Mouse (Mus musculus): ENCODE results near the gene Scml4.

The Scml4 gene

DNA sequence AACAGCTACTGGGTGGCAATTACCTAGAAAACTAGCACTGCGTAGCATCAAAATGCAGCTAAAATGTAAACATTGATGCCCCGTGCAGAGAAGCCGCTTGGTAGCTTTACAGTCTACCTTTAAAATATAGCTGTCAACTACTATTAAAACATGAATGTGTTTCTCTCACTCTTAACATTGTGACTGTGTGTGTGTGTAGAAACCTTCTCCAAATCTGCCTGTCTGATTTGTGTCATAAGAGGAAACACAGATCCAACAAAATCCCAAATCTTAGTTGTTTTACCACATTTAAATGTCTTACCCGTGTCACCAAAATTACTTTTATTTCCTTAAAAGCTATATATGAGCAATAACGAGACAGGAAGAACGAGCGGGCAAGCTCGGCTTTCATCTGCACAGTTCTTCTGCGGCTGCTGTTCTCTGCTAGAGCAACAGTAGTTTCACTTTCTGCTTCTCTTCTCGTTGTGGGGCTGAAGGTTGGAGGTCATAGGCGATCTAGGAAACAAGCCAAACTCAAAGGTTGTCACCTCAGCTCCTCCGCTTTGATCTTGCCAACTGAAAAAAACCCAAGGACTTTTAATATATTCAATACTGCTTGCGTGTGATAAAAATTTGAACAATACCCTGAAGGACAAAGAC is 2.1 kb downstream of the Scml4 start:
- no peak for DNase-seq

DNA sequence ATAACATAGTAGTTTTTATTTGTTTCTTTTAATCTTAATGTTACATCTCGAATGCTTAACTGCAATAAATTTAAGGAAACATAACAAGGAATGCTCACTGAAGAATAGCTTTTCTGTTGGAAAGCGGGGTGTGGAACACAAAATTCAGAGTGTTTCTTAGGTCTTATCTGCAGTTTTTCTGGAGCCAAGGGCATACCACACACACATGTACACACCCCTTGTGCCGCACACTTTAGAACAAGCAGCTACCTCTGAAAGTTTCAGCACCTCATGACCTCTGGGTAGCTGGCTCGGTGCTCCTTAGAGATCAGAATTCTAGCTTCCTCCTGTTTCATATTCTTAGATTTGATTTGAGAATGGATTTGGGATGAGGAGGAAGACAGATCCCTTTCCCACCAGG is 2.6 kb downstream of the Scml4 start:
- no peak for DNase-seq

DNA sequence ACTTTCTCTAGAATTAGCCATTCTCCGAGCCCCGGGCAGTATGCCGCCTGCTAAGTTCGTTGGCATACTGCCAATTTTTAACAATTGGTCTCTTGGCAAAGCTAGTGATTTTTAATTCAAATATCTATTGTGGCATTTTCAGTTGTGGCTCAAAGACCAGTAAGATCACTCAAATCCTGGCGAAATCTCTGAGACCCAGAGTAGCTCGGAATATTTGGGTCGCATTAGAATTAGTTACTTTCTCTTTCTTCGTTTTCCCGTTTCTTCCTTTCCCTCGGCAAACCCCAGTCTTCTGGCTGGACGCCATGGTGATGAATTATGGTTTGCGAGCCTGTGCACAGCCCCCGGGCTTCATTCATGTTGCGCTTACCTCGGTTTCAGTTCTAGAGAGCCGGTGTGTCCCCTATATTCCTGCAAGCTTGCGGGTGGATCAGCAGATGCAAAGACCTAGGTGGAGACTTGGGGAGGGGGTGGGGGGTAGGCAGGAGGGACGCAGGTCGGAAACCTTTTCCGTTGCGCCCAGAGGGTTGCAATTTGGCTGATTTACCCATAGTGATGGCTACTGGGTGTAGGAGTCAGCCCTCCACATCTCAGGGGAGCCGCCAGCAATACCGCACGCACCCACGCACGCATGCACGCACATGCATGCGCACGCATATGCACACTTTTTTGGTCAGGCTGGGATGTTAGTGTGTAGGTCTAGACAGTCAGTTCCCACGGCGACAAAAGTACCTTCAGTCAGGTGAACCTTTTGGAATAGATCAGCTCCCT is 3.6 kb downstream of the Scml4 start:
- peak; percentile 67 to 75 for DNase-seq

DNA sequence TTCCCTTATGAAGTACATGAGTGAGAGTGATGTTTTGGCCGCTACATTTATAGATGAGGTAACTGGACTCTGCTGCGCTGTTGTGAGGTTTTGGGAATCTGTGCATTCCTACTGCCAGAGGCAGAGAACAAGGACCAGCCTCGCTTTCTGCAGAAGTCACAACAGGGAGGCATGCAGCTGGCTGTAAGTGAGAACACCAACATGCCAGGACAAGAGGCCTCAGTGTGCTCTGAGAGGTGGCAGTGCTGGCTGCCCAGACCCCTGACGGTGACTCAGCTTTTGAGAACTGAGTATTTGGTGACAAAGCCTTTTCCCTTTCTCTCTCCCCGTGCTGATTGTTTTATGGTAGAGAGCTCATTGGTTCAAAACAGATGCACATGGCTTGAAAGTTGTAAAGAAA is 4.5 kb downstream of the Scml4 start:
- no peak for DNase-seq

DNA sequence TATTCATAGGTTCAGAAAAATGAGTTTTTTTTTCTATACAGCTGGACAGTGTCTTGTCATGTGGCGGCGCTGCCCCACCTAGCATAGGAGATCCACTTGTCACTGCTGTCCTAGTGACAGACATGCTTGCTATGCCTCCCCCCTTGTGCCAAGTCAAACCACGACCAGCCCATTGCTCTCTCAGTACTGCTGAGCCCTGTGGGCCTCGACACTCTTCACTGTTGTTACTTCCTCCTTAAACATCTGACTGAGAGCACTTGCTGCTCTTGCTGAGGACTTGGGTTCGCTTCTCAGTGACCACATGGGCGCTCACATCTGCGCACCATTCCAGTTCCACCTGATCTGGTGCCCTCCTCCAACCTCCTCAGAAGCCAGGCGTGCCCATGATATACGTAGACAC is 8.2 kb downstream of the Scml4 start:
- DNase-seq: no peak

DNA sequence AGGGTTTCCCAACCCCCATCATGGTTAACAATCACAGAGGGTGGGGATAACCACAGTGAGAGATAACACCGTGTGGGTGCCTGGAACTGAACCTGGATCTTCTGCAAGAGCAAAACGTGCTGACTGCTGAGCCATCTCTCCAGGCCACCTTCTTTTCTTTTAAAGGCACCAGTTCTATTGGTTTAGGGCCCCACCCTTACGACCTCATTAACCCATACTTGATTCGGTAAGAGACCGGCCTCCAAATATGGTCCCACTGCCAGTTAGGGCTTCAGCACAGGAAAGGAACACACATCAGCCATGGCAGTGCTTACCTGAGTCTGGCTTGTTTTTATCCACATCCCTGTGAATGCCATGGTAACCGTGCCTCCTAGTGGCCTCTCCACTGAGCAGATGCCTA is 9.3 kb downstream of the Scml4 start:
- no peak for DNase-seq

DNA sequence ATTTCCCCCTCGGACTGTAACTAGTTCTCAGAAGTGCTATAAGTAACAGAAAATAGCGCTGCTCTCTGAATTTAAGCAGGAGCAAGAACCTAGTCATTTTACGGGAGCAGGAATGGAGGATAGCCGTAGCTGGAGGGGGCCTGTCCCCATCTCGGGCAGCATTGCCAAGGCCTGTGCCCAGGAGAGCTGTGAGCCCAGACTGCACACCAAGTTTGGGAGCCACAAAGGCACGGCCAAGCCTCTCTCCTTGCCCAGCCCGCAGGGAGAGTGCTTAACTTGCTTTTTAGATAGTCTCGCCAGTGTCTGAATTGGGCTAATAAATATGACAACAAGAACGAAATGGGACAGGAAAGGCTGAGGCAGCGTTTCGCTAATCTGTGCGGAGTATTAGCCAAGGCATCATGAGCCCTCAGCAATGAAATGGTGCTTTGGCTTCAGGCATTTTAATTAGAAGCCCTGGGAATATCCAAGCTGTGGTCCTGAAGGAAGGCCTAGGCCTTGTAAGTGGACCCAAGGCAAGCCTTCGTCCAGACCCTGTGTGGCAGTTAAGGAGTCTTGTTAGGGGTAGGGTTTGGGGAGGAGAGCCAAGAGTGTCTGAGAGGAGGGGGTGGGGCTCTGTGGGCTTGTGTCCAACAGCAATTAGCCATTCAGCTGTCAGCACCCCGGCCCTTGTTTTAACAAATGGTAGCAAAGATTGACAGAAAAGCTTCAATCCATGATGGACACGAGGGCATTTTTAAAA is 12.3 kb downstream of the Scml4 start:
- peak; percentile 49 to 69 for DNase-seq

DNA sequence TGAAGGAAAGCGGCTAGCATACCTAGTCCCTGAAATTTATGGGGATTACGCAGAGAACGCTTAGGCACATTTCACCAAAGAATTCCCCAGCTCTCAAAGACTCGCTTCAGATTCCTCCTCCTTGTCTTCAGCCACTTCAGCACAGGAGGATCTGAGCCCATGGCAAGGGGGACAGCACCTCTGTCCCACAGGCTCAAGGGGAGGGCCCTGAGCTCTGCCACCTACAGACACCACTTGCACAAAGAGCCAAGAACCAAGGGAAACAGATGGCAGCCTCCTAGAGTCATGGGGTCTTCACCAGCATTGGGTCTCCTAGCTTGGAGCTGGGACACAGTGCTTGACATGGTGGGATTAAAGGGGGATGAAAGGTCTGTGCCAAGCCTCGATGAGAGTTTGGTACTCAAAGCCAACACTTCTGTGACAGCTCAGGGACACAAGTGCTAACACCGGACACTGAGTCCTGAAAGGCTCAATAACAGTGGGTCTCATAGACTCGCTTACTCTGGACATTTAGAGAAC is 13.0 kb downstream of the Scml4 start:
- peak in 1 of 2 experiments; percentile 27 for DNase-seq

DNA sequence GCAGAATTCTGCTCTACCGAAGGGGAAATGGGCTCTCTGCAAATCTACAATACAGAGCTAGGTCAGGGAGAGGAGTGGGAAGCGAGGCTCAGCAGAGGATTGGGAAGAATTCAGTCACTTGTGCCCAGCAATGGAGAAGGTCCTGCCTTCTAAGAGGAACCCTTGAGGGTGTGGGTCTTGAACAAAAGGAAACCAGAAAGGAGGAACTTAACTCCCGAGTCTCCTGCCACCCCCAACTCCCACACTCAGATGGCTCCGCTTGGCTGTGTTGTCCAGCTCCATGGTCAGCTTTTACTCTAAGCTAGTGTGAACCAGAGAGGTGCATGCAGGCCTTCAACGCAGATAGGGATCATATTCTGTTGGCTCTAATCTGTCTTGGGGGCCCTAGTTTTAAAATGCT is 16.0 kb downstream of the Scml4 start:
- DNase-seq: no peak

DNA sequence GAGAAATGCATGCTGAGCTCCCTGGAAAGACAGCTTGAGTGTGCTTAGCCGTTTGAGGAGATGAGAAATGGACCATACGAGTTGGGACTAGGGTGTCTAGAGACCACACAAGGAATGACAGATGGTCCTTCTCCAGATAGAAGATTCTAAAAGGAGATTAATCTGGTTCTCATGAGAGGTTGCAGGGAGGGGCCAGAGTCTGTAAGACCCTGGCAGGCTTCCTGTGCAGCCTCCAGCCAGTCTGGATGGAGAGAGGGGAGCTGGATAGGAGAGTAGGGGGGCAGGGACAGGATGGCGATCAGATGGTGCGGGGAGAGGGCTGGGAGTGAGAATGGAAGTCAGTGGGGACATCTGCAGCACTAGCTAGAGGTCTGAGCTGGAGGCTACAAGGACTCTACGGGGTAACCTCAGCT is 19.1 kb downstream of the Scml4 start:
- DNase-seq: no peak

DNA sequence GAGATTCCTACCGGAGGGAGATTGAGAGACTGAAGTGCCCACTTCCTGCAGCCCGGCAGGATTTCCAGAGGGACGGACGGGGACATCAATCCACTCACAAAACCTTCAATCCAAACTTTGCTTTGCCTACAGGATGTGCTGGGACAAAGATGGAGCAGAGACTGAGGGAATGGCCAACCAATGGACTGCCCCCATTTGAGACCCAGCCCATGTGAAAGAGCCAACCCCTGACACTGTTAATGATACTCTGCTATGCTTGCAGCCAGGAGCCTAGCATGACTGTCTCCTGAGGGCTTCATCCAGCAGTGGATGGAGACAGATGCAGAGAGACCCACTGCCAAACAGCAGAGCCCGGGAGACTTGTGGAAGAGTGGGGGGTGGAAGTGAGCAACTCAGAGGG is 19.5 kb downstream of the Scml4 start:
- no peak for DNase-seq

DNA sequence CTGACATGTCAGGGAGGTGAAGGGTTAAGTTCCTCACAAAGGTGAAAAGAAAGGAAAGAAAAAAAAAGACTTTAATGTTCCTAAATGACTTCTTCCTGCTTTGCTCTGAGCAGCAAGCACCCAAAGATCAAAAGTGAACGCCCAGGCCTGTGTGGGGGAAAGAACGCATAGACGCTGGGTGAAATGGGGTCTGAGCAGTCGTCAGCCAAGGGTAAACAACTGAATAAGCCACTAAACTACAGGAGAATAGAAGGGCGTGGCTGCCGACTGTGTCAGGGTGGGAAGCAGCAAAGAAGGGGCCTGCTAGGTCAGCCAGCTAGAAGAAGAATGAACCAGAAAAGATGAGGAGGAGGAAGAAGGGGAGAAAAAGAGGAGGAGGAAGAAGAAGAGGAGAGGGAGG is 26.9 kb downstream of the Scml4 start:
- DNase-seq: no peak

DNA sequence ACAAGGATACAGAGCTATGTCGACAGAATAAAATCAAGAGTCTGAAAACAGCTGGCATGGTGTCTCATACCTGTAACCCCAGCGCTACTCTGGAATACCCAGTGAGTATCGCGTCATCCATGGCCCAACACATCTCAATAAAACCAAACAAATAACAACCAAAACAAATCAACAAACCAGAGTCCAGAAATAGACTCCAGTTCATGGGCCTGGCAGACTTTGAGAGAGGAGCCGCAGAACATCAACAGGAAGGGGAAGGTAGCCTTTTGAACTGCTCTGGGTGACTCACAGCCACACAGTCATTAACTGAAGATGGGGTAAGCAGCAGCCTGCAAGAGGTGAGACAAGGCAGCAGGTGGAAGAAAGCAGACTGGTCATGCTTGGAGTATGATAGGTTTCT is 28.1 kb downstream of the Scml4 start:
- DNase-seq: no peak

DNA sequence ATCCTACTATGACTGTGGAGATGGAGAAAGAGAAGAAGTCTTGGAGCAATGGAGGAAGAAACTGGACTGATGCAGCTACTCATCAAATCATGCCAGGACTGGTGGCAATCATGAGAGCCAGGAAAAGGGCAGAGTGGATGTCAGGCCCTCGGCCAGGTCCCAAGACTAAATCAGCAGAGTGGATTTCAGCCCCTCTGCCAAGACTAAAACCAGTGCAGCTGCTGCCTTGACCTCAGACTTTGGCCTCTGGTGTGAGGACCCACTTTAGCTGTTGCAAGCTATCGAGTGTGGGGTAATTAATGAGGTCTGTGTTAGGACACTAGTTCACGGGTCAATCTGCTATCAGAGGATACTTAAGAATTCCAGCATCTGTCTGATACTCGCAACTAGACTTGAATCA is 30.2 kb downstream of the Scml4 start:
- DNase-seq: no peak

DNA sequence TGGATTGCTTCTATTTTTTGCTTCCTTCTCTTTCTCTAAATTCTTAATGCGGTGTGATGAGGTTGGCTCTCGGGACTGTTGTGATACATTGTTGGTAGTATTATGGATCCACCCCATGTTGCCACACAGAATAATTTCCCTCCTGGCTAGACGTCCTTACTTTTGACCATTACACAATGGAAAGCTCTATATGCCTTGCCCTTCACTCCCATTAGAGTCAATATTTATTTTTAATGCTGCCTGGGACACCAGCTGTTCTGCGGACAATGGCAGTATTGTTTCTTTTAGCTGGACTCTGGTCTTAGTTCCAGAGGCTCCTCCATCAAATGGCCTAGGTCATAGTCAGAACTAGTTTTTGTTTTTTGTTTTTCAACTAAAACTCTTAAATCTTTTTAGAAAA is 32.1 kb downstream of the Scml4 start:
- no peak for DNase-seq

DNA sequence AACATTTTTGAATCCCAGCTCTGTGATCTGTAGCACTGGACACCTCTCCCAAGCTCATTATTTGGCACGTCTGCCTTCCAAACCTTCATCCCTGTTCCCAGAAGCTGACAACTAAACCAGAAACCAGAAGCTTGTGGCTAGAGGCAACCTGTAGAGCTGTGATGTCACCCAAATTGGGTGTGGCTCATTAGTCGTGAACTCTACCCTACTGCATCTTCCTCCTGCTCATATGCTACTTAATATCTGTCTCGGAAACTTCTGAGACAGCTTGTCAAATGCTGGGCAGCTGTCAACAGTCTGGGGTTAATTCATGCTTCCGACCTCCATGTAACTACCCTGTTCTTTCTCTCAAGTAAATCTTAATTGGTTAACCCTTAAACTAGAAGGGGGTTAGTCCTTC is 32.8 kb downstream of the Scml4 start:
- no peak for DNase-seq

DNA sequence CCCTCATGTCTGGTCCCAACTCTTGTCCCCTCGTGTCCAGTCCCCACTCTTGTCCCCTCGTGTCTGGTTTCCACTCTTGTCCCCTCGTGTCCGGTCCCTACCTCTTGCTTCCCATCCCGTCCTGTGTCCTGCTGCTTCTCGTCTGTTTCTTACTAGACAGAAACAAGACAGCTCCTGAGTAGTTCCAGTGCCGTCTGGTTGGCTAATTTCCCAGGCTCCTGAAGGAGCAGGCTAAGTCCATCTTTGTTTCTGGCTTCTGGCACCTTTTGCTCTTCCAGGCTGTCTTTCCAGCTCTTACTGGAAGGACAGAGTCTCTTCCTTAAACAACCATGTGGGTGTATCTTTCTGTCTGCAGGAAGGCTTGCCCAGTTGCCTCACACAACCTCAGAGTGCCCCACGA is 33.7 kb downstream of the Scml4 start:
- DNase-seq: peak in 1 of 2 experiments; percentile 14

DNA sequence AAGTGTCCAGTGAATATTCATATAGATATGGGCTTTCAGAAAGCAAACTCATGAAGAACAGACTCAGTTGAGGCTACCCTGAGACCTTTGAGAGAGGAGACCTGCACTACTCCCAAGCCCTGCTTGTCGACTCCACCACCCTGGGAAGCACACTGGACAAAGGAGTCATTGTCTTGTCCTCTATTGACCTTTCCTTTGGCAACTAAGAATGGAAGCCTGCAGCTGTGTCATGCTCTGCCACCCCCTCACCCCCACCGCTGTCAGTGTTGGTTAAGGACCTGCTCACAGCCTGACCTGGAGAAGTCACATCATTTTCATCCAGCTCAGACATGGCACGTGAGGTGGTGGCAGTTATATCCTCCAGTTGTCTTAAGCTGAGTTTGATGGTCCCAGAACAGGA is 34.1 kb downstream of the Scml4 start:
- DNase-seq: no peak

DNA sequence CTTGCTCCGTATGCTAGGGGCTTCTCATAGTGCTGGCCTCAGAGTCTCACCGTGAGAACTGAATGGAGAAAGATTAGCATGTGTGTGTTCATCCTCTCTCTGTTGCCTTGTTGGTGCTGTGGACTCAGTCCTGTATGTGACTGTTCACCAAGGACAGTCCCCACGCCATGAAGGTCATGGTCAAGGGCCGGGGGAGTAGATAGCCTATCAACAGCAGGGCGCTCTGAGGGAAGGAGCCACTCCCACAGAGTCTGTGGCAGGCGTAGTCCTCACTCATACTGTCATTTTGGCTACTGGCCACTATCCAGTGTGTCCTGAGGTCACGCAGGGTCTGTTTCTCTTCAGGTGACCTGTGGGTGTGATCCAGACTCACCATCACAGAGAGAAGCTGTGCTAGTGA is 34.5 kb downstream of the Scml4 start:
- no peak for DNase-seq

DNA sequence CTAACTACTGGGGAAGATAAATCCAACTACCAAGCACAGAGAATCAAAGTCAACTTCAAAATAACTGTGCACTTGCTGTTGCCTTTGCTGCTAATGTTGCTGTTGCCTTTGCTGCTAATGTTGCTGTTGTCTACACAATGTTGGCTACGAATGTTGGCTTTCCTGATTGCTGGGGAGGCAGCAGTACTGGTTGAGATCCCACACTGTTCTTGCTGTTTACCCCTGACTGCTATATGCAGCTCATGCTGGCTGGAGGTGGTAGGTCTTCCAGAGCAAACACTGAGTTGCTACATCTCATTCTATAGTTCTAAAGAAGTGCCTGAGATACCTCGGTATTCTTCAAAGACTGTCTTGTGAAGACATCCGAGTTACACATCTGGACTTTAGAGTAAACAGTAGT is 36.5 kb downstream of the Scml4 start:
- no peak for DNase-seq

DNA sequence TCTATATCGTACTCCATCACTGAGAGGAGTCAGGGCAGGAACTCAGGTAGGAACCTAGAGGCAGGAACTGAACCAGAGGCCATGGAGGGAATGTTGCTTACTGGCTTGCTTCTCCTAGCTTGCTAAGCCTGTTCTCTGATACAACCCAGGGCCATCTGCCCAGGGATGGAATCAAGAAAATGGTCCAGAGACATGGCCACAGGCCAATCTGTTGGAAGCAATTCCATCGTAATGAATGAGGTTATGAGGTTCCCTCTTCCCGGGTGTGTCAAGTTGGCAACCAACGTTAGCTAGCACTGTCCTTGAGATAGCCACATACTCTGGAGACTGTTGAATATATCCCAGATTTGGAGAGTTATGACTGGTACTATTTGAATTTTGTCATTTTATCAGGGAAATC is 37.0 kb downstream of the Scml4 start:
- peak; percentile 26 to 30 for DNase-seq

DNA sequence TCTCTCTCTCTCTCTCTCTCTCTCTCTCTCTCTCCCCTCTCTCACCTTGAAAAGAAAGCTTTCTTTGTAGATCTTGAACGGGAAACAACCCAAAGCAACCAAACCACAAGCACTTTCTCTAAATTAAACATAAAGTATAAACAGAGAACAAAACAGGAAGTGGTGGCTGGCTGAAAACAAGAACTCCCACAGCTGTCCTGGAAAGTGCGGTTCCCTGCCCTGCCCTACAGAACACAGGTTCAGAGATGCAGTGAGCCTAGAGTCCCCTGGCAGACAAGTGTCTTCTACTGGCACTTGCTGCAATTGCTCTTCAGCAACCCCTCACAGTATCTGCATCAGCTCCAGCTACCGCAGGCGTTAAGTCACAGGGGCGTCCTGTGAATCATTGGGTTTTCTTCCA is 37.5 kb downstream of the Scml4 start:
- DNase-seq: no peak

DNA sequence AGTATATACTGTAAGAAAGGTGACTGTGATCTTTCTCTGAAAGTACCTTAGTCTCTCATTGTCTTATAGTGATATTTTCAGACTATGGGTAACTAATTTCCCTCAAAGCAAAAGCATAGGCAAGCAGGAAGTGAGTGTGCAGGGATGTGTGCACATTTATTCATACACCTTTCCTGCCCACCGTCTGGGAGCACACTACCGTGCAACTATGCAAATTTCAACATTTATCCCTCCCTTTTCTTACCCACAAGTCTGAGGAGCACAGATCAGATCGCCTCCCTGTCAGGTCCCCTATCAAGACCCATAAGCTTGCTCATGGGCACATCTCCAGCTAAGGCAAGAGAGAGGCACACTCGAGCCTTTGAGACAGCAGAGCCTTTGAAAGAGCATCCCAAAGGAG is 41.2 kb downstream of the Scml4 start:
- no peak for DNase-seq

DNA sequence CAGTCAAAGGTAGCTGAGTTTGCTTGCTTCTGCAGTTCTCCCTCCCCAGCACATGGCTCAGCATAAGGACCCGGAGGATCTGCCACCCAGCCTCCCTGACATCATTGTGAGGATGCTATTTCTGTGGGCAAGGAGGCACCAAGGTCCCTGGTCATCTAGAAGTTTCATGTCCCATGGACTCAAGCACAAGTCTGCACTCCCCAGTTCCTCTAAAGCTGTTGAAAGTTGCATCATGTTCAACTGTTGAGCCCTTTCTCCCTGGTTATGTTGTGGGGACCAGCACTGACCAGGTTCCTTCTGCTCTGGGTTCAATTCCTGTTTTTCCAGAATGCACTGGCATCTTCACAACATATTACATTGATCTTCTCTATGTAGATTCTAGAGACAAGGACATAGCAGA is 42.9 kb downstream of the Scml4 start:
- no peak for DNase-seq

Measured in cerebellum, postnatal 14 days (tissue).